Mouse (Mus musculus): ENCODE results near the gene Smim8. TPM values are rescaled to one million over a fixed set of nuclear protein-coding genes. Genes with fewer than 3 reads are reported as not detected.
A peak's percentile ranks its signal among the peaks of the same experiment; 100 is the strongest.
"Not testable (repeated sequence)": the region's sequence is repeated elsewhere in the genome, so short reads cannot be mapped to it uniquely, and the experiment has no call there.

Gene Smim8
- polyA plus RNA-seq, 1 experiment from 2014 or later = 45.0 TPM

DNA sequence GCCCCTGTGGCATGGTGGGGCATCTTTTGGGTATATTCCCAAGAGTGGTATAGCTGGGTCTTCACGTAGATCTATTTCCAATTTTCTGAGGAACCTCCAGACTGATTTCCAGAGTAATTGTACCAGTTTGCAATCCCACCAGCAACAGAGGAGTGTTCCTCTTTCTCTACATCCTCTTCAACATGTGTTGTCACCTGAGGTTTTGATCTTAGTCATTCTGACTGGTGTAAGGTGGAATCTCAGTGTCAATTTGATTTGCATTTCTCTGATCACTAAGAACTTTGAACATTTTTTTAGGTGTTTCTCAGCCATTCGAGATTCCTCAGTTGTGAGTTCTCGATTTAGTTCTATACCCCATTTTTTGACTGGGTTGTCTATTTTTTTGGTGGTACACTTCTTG lies 52.5 kb downstream of the Smim8 start:
- 83% methylated on average over 3 of the region's 3 CpGs for WGBS
- H3K4me2 ChIP-seq; H3K27me3 ChIP-seq (replicated peaks; ENCODE audit: control insufficient read depth, insufficient read depth, low read length); H3K4me3 ChIP-seq (ENCODE audit: low read depth, low read length); H3K9ac ChIP-seq (ENCODE audit: low read depth, low read length); H3K36me3 ChIP-seq (ENCODE audit: control insufficient read depth, insufficient read depth, low read length); H3K27ac ChIP-seq (ENCODE audit: low read depth, low read length); ATAC-seq (replicated peaks; ENCODE audit: low FRiP score); H3K9me3 ChIP-seq (ENCODE audit: control insufficient read depth, low read length); DNase-seq (ENCODE audit: low spot score); H3K4me1 ChIP-seq (replicated peaks; ENCODE audit: control insufficient read depth, insufficient read depth, low read length): not testable (repeated sequence)

DNA sequence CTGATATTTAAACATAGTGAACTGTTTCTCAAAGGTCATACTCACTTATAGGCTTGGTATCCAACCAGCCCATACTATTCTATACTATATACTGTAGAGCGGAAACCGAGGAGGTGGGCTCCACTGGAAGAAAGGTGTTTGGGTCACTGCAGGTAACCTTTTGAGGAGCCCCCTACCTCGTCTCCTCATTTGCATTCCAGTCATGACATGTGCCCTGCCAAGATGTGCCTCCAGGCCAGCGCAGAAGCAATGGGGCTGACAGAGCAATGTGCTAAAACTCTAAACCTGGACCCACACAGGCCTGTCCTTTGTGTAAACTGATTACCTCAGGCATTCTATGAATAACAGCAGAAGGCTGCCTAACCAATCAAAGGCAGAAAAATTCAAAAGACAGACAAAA lies 53.9 kb downstream of the Smim8 start:
- 65% methylated on average over 4 of the region's 4 CpGs for WGBS
- no peak overlapping the region for H3K9ac ChIP-seq (ENCODE audit: low read depth, low read length)
- no peak for DNase-seq (ENCODE audit: low spot score)
- H3K9me3 ChIP-seq (ENCODE audit: control insufficient read depth, low read length) = peaks cover 6% of the 10 kb centered on the region; the same call in 1 of the 2 replicates
- H3K4me1 ChIP-seq (replicated peaks; ENCODE audit: control insufficient read depth, insufficient read depth, low read length) = no peaks in the 10 kb centered on the region
- H3K27me3 ChIP-seq (replicated peaks; ENCODE audit: control insufficient read depth, insufficient read depth, low read length) = no peaks in the 10 kb centered on the region
- no peaks in the 10 kb centered on the region for H3K36me3 ChIP-seq (ENCODE audit: control insufficient read depth, insufficient read depth, low read length)
- H3K4me2 ChIP-seq = no peak overlapping the region
- H3K4me3 ChIP-seq (ENCODE audit: low read depth, low read length) = no peak overlapping the region
- ATAC-seq (replicated peaks; ENCODE audit: low FRiP score) = no peak
- H3K27ac ChIP-seq (ENCODE audit: low read depth, low read length) = no peak overlapping the region

DNA sequence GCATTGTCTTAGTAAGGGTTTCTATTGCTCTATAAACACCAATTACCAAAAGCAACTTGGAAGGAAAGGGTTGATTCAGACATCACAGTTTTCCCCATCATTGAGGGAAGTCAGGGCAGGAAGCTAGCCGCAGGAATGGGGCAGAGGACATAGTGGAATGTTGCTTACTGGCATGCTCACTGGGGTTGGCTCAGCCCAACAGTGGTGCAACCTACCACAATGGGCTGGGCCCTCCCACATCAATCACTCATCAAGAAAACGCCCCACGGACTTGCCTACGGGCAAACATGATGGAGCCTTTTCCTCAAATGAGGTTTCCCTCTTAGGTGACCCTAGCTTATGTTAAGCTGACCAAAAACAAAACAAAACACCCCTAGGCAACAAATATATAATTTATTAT lies 55.0 kb downstream of the Smim8 start:
- Histone ChIP-seq H3K27me3 (replicated peaks; ENCODE audit: control insufficient read depth, insufficient read depth, low read length) (no peaks in the 10 kb centered on the region), H3K9ac (ENCODE audit: low read depth, low read length) (no peak overlapping the region), H3K36me3 (ENCODE audit: control insufficient read depth, insufficient read depth, low read length) (no peaks in the 10 kb centered on the region), H3K4me2 (no peak overlapping the region), H3K27ac (ENCODE audit: low read depth, low read length) (no peak overlapping the region), H3K4me3 (ENCODE audit: low read depth, low read length) (no peak overlapping the region), H3K4me1 (replicated peaks; ENCODE audit: control insufficient read depth, insufficient read depth, low read length) (no peaks in the 10 kb centered on the region), H3K9me3 (ENCODE audit: control insufficient read depth, low read length) (peaks cover 6% of the 10 kb centered on the region; the same call in 1 of the 2 replicates)
- DNase-seq (ENCODE audit: low spot score) (no peak), ATAC-seq (replicated peaks; ENCODE audit: low FRiP score) (no peak)
- 69% methylated on average over 4 of the region's 4 CpGs for WGBS

- DNase-seq (ENCODE audit: low spot score) = peak; percentile 11
- WGBS = 81% methylated on average over 7 of the region's 7 CpGs
Observed at GRCm38 (mm10) chr4:34720127-34720895, 57.9 kb downstream of the Smim8 start.

DNA sequence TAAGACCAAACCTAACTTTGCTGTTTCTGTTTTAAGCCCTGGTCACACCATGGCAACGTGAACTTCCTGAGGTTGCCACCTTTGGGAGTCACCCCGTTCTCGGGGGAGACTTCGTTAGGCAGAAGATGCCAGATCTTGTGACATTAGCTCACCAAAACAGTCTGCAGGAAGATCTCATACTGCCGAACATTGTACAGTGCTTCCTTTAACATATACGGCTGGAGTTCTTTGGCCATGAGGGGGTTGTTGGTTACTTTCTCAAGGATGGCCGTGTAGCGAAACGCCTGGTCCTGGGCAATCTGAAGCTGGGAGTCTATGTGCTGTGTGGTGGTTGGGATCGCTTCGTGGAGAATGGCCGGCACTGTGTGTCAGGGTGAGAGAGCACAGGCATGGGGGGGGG lies 58.8 kb downstream of the Smim8 start:
- Histone ChIP-seq H3K9me3 (ENCODE audit: control insufficient read depth, low read length) (peaks cover 6% of the 10 kb centered on the region; the same call in 1 of the 2 replicates), H3K27ac (ENCODE audit: low read depth, low read length) (no peak overlapping the region), H3K36me3 (ENCODE audit: control insufficient read depth, insufficient read depth, low read length) (no peaks in the 10 kb centered on the region), H3K9ac (ENCODE audit: low read depth, low read length) (no peak overlapping the region), H3K4me2 (no peak overlapping the region), H3K4me3 (ENCODE audit: low read depth, low read length) (no peak overlapping the region), H3K27me3 (replicated peaks; ENCODE audit: control insufficient read depth, insufficient read depth, low read length) (no peaks in the 10 kb centered on the region), H3K4me1 (replicated peaks; ENCODE audit: control insufficient read depth, insufficient read depth, low read length) (no peaks in the 10 kb centered on the region)
- DNase-seq (ENCODE audit: low spot score) (peak; percentile 15), ATAC-seq (replicated peaks; ENCODE audit: low FRiP score) (no peak)
- 93% methylated on average over 12 of the region's 12 CpGs for WGBS

More at GRCm38 (mm10) chr4:34720127-34720895, 57.9 kb downstream of the Smim8 start:
- Histone ChIP-seq H3K9ac (ENCODE audit: low read depth, low read length) (no peak overlapping the region), H3K4me3 (ENCODE audit: low read depth, low read length) (no peak overlapping the region), H3K36me3 (ENCODE audit: control insufficient read depth, insufficient read depth, low read length) (no peaks in the 10 kb centered on the region), H3K9me3 (ENCODE audit: control insufficient read depth, low read length) (peaks cover 6% of the 10 kb centered on the region; the same call in 1 of the 2 replicates), H3K4me2 (no peak overlapping the region), H3K4me1 (replicated peaks; ENCODE audit: control insufficient read depth, insufficient read depth, low read length) (no peaks in the 10 kb centered on the region), H3K27ac (ENCODE audit: low read depth, low read length) (no peak overlapping the region), H3K27me3 (replicated peaks; ENCODE audit: control insufficient read depth, insufficient read depth, low read length) (no peaks in the 10 kb centered on the region)
- no peak for ATAC-seq (replicated peaks; ENCODE audit: low FRiP score)

Other genes starting within 250 kb of the Smim8 start
- 44.0 and 44.2 TPM in 2 replicates for gene Akirin2, start 227.5 kb downstream of the Smim8 start, polyA plus RNA-seq (2014; fragmentation: Nextera tagmentation; extraction: Ambion mirVana)
- gene Orc3, start 163.5 kb downstream of the Smim8 start, polyA plus RNA-seq (2014; fragmentation: Nextera tagmentation; extraction: Ambion mirVana) = 116 and 130 TPM in 2 replicates
- gene Rars2, start 163.5 kb downstream of the Smim8 start, polyA plus RNA-seq (2014; fragmentation: Nextera tagmentation; extraction: Ambion mirVana) = 70.9 and 85.1 TPM in 2 replicates
- 40.1 and 42.8 TPM in 2 replicates for gene Slc35a1, start 91.0 kb downstream of the Smim8 start, polyA plus RNA-seq (2014; fragmentation: Nextera tagmentation; extraction: Ambion mirVana)
- gene Cfap206, start 48.2 kb downstream of the Smim8 start, polyA plus RNA-seq (2014; fragmentation: Nextera tagmentation; extraction: Ambion mirVana) = 0.13 TPM in 1 of 2 replicates, not detected in the other
- not detected in 2 replicates for gene Gm136, start 22.2 kb downstream of the Smim8 start, polyA plus RNA-seq (2014; fragmentation: Nextera tagmentation; extraction: Ambion mirVana)
- 16.2 and 16.8 TPM in 2 replicates for gene Zfp292, start 104.5 kb upstream of the Smim8 start, polyA plus RNA-seq (2014; fragmentation: Nextera tagmentation; extraction: Ambion mirVana)
- 0.29 TPM in 1 of 2 replicates, not detected in the other for gene Cga, start 115.4 kb upstream of the Smim8 start, polyA plus RNA-seq (2014; fragmentation: Nextera tagmentation; extraction: Ambion mirVana)